Mouse (Mus musculus) cerebellum, adult 18-20 months (tissue): ENCODE results near the gene Agap1.

Experiments
- DNase-seq, 2 experiments: peaks; one replicate each; pipeline ENCODE4 v3.0.0; 2021

Gene Agap1

DNA sequence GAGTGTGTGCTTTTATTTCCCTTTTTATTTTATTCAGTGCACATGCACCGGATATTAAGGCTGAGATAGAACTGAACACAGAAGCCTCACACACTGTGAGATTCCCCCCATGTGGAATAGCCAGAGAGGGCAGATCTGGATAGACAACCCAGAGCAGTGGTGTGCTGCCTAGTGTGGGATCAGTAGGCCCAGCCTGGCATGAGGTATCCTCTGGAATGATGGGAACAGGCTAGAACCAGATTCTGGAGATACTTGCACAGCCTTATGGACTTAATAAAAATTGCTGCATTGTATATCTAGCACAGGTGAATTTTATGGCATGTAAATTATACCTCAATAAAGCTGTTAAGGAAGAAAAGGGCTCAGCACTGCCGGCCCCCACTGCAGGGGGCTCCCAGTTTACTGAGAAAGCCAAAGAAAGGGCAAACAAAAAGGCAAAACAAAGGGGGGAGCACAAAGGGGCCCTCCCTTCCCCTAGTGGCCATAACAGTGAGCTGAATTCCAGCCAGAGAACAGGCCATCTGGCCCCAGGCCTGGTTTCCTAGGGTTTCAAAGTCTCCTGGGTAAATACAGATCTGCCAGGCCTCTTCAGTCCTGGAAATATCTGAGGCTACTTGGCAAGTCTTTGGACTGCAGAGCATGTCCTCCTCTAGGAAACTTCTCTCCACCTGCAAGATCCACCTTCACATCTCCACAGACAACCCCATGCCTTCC lies 405.6 kb downstream of the Agap1 start:
- DNase-seq: peak; percentile 62 to 64

- DNase-seq: no peak
These were observed 411.2 kb downstream of the Agap1 start for GRCm38 (mm10) chr1:89865787-89866186.

- DNase-seq: no peak
These were observed 413.2 kb downstream of the Agap1 start for GRCm38 (mm10) chr1:89867847-89868246.

GRCm38 (mm10) chr1:89870134-89870905 lies 415.7 kb downstream of the Agap1 start:
- no peak for DNase-seq

- no peak for DNase-seq
These were observed 416.3 kb downstream of the Agap1 start for GRCm38 (mm10) chr1:89870906-89871211.

- DNase-seq: no peak
These were observed 421.9 kb downstream of the Agap1 start for GRCm38 (mm10) chr1:89876346-89877072.

DNA sequence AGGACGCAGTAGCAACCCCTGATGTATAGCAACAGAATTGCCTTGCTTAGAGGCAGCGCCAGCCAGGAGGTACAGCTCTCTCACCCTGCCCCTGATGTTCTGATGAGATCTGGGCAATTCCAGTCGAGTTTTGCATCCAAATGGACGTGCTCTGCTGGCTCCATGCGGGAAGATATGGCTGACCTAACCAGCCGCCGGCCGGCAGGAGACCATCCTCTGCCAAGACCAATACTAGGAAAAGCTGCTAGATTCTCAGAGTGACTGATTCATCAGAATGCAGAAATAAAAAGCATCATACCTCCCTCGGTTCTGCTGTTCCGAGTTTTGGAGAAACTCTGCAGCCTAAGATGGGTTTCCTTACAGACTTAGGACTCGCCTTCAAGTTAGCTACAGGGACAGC lies 423.9 kb downstream of the Agap1 start:
- DNase-seq: peak; percentile 46 to 52

DNA sequence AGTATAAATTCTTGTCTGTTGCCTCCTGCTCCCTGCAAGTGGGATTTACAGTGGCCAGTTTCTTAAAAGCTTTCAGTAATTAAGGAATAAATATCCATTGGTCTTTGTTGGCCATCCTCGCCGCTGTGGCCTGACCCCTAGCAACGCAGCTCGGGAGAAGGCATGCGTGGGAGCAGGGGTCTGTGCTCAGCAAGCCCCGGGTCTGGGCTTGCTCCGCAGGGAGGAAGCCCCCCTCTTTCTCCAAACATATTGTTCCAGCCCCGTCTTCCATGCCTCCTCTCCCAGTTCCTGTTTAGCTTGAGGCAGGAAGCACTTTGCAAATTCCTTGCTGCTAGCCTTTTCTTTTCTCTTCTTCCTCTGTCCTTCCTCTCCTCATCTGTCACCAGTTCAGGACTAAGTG lies 425.6 kb downstream of the Agap1 start:
- DNase-seq: no peak

DNA sequence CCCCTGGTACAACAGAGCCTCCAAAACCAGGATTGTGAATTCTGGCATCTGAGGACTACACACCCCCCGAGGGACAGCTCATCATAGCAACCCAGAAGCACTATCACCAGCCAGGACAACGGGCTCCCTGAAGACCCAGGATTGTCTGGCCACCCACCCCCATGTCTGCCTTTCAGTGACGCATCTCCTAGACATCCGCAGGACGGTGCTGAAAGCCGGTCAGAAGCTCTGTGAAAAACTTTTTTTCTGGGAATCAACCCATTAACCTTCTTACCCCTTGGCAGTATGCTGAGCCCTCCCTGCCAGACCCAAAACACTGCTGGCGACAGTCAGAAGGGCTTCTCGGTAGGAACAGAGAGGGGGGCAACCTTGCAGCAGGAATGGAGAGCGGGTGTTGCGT lies 426.2 kb downstream of the Agap1 start:
- DNase-seq: no peak

DNA sequence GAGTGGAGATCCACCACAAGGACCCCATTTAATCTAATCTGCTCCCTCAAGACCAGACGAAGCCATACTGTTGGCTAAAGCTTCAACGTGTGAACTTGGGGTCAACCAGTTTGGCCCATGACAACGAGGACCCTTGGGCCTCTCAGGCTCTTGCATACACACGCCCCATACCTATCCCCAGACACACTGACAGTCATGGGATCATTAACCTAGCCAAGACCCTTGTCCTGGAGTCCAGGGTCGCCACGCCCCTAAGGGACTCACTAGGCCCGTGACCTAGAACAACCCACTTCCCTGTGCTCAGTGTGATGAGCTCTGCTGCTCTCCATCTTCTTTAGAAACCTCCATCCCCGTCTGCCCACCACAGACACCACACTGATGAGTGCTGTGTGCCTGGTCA lies 429.7 kb downstream of the Agap1 start:
- no peak for DNase-seq

DNA sequence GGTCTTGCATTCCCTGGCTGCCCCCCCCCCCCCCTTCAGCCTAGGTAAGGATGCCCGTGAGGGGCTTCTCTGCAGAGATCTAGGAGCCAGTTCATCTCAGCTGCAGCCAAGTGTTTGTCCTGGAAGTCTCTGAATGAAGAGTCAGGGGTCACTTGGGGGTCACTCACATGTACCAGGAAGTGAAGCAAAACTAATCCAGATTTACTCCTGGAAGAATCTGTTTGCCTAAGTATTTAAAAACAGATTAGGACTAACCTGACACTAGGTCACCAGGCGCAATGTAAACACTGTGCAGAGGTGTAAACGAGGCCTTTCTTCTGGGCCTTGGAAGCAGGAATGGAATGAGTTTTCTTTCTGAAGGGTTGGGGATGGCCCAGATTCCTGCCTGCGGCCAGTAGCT lies 431.1 kb downstream of the Agap1 start:
- DNase-seq: no peak

- no peak for DNase-seq
These were observed 436.8 kb downstream of the Agap1 start for GRCm38 (mm10) chr1:89891400-89891799.

- DNase-seq: no peak
These were observed 437.7 kb downstream of the Agap1 start for GRCm38 (mm10) chr1:89892281-89892680.

- DNase-seq: no peak
These were observed 441.2 kb downstream of the Agap1 start for GRCm38 (mm10) chr1:89895801-89896200.

DNA sequence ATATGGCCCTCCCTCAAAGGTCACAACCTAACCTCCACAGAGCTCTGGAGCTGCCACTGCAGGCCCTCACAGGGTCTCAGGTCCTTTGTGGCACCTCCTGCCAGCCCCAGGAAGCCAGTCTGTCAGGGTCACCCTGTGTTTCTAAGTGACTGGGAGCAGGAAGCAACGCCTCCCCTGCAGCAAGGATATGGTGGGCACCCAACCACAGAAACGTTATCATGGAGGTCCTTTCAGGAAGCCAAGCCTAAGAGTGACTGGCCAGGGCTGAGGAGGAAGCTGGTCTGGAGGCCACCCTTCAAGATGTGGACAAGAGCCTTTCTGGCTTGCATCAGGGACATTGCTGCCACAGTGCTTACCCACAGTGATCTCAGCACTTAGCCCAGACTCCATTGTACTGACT lies 444.4 kb downstream of the Agap1 start:
- DNase-seq: no peak

GRCm38 (mm10) chr1:89899761-89900445 lies 445.3 kb downstream of the Agap1 start:
- DNase-seq: no peak

DNA sequence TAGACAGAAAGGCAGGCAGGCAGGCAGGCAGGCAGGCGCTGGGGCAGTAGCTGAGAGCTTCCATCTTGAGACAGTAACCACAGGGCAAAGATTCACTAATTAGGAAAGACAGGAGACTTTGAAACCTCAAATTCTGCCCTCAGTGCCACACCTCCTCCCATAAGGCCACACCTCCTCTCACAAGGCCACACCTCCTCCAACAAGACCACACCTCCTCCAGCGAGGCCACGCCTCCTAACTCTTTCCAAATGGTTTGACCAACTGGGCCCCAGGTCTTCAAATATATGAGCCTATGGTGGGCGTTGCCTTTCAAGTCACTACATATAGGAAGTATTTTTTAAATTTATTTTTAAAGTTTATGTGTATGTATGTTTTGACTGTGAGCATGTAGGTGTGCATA lies 446.8 kb downstream of the Agap1 start:
- no peak for DNase-seq

GRCm38 (mm10) chr1:89902236-89902635 lies 447.6 kb downstream of the Agap1 start:
- no peak for DNase-seq

- no peak for DNase-seq
These were observed 448.0 kb downstream of the Agap1 start for GRCm38 (mm10) chr1:89902641-89903040.

GRCm38 (mm10) chr1:89909796-89910195 lies 455.2 kb downstream of the Agap1 start:
- no peak for DNase-seq

DNA sequence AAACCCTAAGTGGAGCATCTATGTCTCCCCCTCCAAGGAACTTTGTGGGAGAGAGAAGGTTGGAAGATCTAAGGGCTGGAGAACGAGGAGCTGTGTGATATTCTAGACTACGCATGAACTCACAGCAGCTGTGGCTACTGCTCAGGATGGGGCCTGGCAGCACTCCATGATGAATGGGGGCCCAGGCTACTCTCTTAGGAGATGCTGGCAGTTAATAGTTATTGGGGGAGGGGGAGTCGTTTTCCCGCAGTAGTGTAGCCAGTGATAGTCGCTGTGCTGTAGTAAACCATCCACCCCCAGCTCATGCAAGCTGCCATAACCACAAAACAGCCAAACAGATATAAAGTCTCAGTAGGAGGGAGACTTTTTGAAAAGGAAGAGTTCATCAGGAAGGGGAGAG lies 457.8 kb downstream of the Agap1 start:
- DNase-seq: no peak

DNA sequence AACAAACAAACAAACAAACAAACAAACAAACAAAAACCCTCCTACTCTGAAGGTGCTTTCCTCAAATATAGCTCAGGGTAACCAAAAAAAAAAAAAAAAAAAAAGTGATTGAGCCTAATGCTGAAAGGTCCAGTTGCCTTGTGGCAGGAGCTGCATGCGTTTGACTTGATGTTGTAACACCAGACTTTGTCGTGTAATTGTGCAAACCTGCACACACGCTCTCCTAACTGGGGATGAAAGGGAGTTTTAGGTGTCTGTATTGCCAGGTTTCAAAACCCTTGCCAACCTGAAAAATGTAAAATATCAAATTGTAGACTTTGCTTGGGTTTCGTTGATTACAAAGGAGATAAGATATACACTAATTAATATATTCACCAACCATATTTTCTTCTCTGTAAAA lies 459.0 kb downstream of the Agap1 start:
- DNase-seq: no peak

DNA sequence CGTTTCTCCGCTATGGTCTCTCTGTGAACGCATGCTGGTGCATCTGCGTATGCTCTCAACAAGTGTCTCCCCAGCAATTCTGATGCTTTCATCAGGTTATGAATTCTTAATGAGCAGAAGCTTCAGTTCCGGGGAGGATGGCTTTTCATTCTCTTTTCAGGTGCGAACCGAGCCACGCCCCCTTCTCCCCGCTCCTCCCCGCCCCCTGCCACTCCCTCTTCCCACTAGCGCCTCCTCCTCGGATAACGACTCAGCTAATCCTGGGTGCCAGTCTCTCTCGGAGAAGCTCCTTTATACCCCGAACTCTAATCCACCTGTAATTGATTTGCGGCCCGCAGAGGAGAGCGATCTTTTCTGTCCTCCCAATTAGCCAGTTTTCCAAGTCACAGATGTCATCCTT lies 463.5 kb downstream of the Agap1 start:
- no peak for DNase-seq
